Mouse (Mus musculus) hindbrain, embryonic 11.5 days (tissue): ENCODE results near the gene Cyp1b1. TPM values are rescaled to one million over a fixed set of nuclear protein-coding genes. Genes with fewer than 3 reads are reported as not detected.

Experiments
- ATAC-seq: fragments of 200-750 bp; cut with Nextera tagmentation; 2 replicates; pipeline ENCODE4 v1.8.0; 2017; ENCODE audit warnings: mild to moderate bottlenecking, moderate TSS enrichment, moderate library complexity; ENCODE audit not compliant: low FRiP score
- DNase-seq: peaks from one replicate; pipeline ENCODE4 v3.0.0-alpha.2; 2015; ENCODE audit warnings: low spot score
- H3K27ac ChIP-seq: fragments of 300-500 bp; sonication (generic); 2 replicates; pipeline ENCODE4 v1.5.1; 2014; ENCODE audit warnings: mild to moderate bottlenecking, low read depth, low read length
- H3K27me3 ChIP-seq: fragments of 300-500 bp; sonication (generic); 2 replicates; pipeline ENCODE4 v1.6.1; 2014; ENCODE audit warnings: mild to moderate bottlenecking, low read length, moderate library complexity, mixed read lengths; ENCODE audit not compliant: control insufficient read depth, insufficient read depth
- H3K36me3 ChIP-seq: fragments of 300-500 bp; sonication (generic); 2 replicates; pipeline ENCODE4 v1.6.1; 2014; ENCODE audit warnings: mild to moderate bottlenecking, low read length, moderate library complexity, mixed read lengths; ENCODE audit not compliant: control insufficient read depth, insufficient read depth
- H3K4me1 ChIP-seq: fragments of 300-500 bp; sonication (generic); replicated peaks from 2 replicates; pipeline ENCODE4 v1.6.1; 2014; ENCODE audit warnings: low read length, mixed read lengths; ENCODE audit not compliant: control insufficient read depth, insufficient read depth
- H3K4me2 ChIP-seq: fragments of 300-500 bp; sonication (generic); replicated peaks from 2 replicates; pipeline ENCODE4 v1.6.1; 2014; ENCODE audit warnings: mild to moderate bottlenecking, low read depth, low read length
- H3K4me3 ChIP-seq: fragments of 300-500 bp; sonication (generic); 2 replicates; pipeline ENCODE4 v1.5.1; 2014; ENCODE audit warnings: low read depth, low read length
- H3K9ac ChIP-seq: fragments of 300-500 bp; sonication (generic); 2 replicates; pipeline ENCODE4 v1.6.1; 2014; ENCODE audit warnings: low read depth, low read length
- H3K9me3 ChIP-seq: fragments of 300-500 bp; sonication (generic); 2 replicates; pipeline ENCODE4 v1.6.1; 2016; ENCODE audit warnings: low read length; ENCODE audit not compliant: control insufficient read depth
- WGBS: fragments of 180-500 bp; shearing (Covaris S2); extraction: QIAGEN DNeasy Blood & Tissue Kit; methylation state at CpG from one replicate; pipeline ENCODE4 v1.1.7; 2014; 5-methylcytosine and 5-hydroxymethylcytosine counted together
- polyA plus RNA-seq: library from polyadenylated mRNA; unstranded; fragments of >200 nt; fragmentation: Nextera tagmentation; extraction: Ambion mirVana; gene quantifications from 2 replicates; pipeline ENCODE4 v1.2.1, GENCODE M21; 2014

Cyp1b1 gene
- polyA plus RNA-seq, 1 experiment from 2014 or later = 4.0 TPM

- DNase-seq = no peak
- H3K36me3 ChIP-seq = no peaks in the 10 kb centered on the region
- H3K4me2 ChIP-seq = no peak overlapping the region
- ATAC-seq = no peak
- no peaks in the 10 kb centered on the region for H3K4me1 ChIP-seq
- H3K9me3 ChIP-seq = no peaks in the 10 kb centered on the region
- H3K27ac ChIP-seq = no peak overlapping the region
- WGBS = 39% methylated on average over 14 of the region's 14 CpGs
- no peaks in the 10 kb centered on the region for H3K27me3 ChIP-seq
- H3K4me3 ChIP-seq = no peak overlapping the region
- no peak overlapping the region for H3K9ac ChIP-seq
Measured at GRCm38 (mm10) chr17:79728053-79728584, 13.3 kb upstream of the Cyp1b1 start.

- 85% methylated on average over 5 of the region's 5 CpGs for whole genome bisulfite sequencing
- DNase-seq = no peak
- no peak for ATAC-seq
- Histone ChIP-seq H3K4me3 (no peak overlapping the region), H3K4me2 (no peak overlapping the region), H3K27me3 (no peaks in the 10 kb centered on the region), H3K9me3 (no peaks in the 10 kb centered on the region), H3K4me1 (no peaks in the 10 kb centered on the region), H3K36me3 (no peaks in the 10 kb centered on the region), H3K9ac (no peak overlapping the region), H3K27ac (no peak overlapping the region)
Measured at GRCm38 (mm10) chr17:79726613-79727012, 11.8 kb upstream of the Cyp1b1 start.

- WGBS = 72% methylated on average over 7 of the region's 7 CpGs
- ATAC-seq (no peak), DNase-seq (no peak)
- Histone ChIP-seq H3K36me3 (no peaks in the 10 kb centered on the region), H3K4me1 (no peaks in the 10 kb centered on the region), H3K27me3 (peaks cover 5% of the 10 kb centered on the region; the same call in 1 of the 2 replicates), H3K9ac (no peak overlapping the region), H3K9me3 (no peaks in the 10 kb centered on the region), H3K4me3 (no peak overlapping the region), H3K27ac (no peak overlapping the region), H3K4me2 (no peak overlapping the region)
Measured at GRCm38 (mm10) chr17:79720681-79721080, 5.8 kb upstream of the Cyp1b1 start.

GRCm38 (mm10) chr17:79715649-79716143, 835 bp upstream of the Cyp1b1 start:
- Histone ChIP-seq H3K36me3 (no peaks in the 10 kb centered on the region), H3K4me1 (peaks cover 10% of the 10 kb centered on the region; the same call in 1 of the 2 replicates), H3K4me3 (peak overlapping the region; percentile 41), H3K27ac (no peak overlapping the region), H3K9ac (peak overlapping the region; percentile 44), H3K9me3 (no peaks in the 10 kb centered on the region), H3K27me3 (peaks cover 42% of the 10 kb centered on the region), H3K4me2 (peak overlapping the region; percentile 93)
- peak; percentile 88 for ATAC-seq
- DNase-seq = peak; percentile 93
- under 1% methylated on average over 41 of the region's 42 CpGs for WGBS

- peaks cover 48% of the 10 kb centered on the region for H3K27me3 ChIP-seq
- ATAC-seq = peak; percentile 5; the same call in 1 of the 2 replicates
- peaks cover 10% of the 10 kb centered on the region; the same call in 1 of the 2 replicates for H3K4me1 ChIP-seq
- H3K36me3 ChIP-seq = no peaks in the 10 kb centered on the region
- H3K4me2 ChIP-seq = peak overlapping the region; percentile 93
- DNase-seq = no peak
- no peaks in the 10 kb centered on the region for H3K9me3 ChIP-seq
- WGBS = under 1% methylated on average over 16 of the region's 16 CpGs
- no peak overlapping the region for H3K27ac ChIP-seq
- peak overlapping the region; percentile 41 for H3K4me3 ChIP-seq
- H3K9ac ChIP-seq = no peak overlapping the region
Measured at GRCm38 (mm10) chr17:79714368-79714895, 429 bp downstream of the Cyp1b1 start.

- DNase-seq (peak; percentile 70), ATAC-seq (peak; percentile 12; the same call in 1 of the 2 replicates)
- Histone ChIP-seq H3K4me3 (peak overlapping the region; percentile 36), H3K4me2 (peak overlapping the region; percentile 74), H3K9me3 (no peaks in the 10 kb centered on the region), H3K4me1 (peaks cover 10% of the 10 kb centered on the region; the same call in 1 of the 2 replicates), H3K27ac (no peak overlapping the region), H3K27me3 (peaks cover 48% of the 10 kb centered on the region), H3K36me3 (no peaks in the 10 kb centered on the region), H3K9ac (peak overlapping the region; percentile 19; the same call in 1 of the 2 replicates)
- 1% methylated on average over 63 of the region's 63 CpGs for WGBS
Measured at GRCm38 (mm10) chr17:79713643-79714367, 1.1 kb downstream of the Cyp1b1 start.

- Histone ChIP-seq H3K4me3 (peak overlapping the region; percentile 36), H3K27ac (no peak overlapping the region), H3K4me2 (peak overlapping the region; percentile 74), H3K9me3 (no peaks in the 10 kb centered on the region), H3K27me3 (peaks cover 48% of the 10 kb centered on the region), H3K36me3 (no peaks in the 10 kb centered on the region), H3K4me1 (peaks cover 10% of the 10 kb centered on the region; the same call in 1 of the 2 replicates), H3K9ac (0 out of 2 replicates have a peak overlapping the region, but pooled peaks have one; percentile 19)
- DNase-seq (peak; percentile 70), ATAC-seq (no peak)
- WGBS = under 1% methylated on average over 24 of the region's 24 CpGs
Measured at GRCm38 (mm10) chr17:79713276-79713642, 1.6 kb downstream of the Cyp1b1 start.

- Histone ChIP-seq H3K27ac (no peak overlapping the region), H3K36me3 (no peaks in the 10 kb centered on the region), H3K4me1 (peaks cover 10% of the 10 kb centered on the region; the same call in 1 of the 2 replicates), H3K4me3 (no peak overlapping the region), H3K4me2 (no peak overlapping the region), H3K9ac (no peak overlapping the region), H3K27me3 (peaks cover 48% of the 10 kb centered on the region), H3K9me3 (no peaks in the 10 kb centered on the region)
- ATAC-seq = no peak
- WGBS = under 1% methylated on average over 9 of the region's 9 CpGs
- DNase-seq = peak; percentile 55
Measured at GRCm38 (mm10) chr17:79712536-79712935, 2.3 kb downstream of the Cyp1b1 start.
